Mouse (Mus musculus): Measurements from ENCODE around the gene Adam19. TPM values are rescaled to one million over a fixed set of nuclear protein-coding genes. Genes with fewer than 3 reads are reported as not detected.

The Adam19 gene
- polyA plus RNA-seq, 1 experiment: 0.07 TPM

- TF ChIP-seq GATA1 (IDR thresholded peaks at IDR 0.05; ENCODE audit: low read length) (no peak), TAL1 (IDR thresholded peaks at IDR 0.05; ENCODE audit: low read length) (no peak)
- no peaks in the 10 kb centered on the region for H3K9me3 ChIP-seq (ENCODE audit: control insufficient read depth, low read length)
- H3K4me3 ChIP-seq (replicated peaks): no peak overlapping the region
- no peaks in the 10 kb centered on the region for H3K4me1 ChIP-seq (ENCODE audit: control insufficient read depth)
- H3K36me3 ChIP-seq (ENCODE audit: control insufficient read depth): no peaks in the 10 kb centered on the region
- no peaks in the 10 kb centered on the region for H3K27me3 ChIP-seq (ENCODE audit: control insufficient read depth)
Measured at GRCm38 (mm10) chr11:46121666-46122065, 65.9 kb downstream of the Adam19 start.

GRCm38 (mm10) chr11:46122875-46123274 is 67.1 kb downstream of the Adam19 start:
- H3K27me3 ChIP-seq (ENCODE audit: control insufficient read depth): no peaks in the 10 kb centered on the region
- TF ChIP-seq GATA1 (IDR thresholded peaks at IDR 0.05; ENCODE audit: low read length) (no peak), TAL1 (IDR thresholded peaks at IDR 0.05; ENCODE audit: low read length) (no peak)

GRCm38 (mm10) chr11:46123328-46123866 is 67.6 kb downstream of the Adam19 start:
- no peaks in the 10 kb centered on the region for H3K27me3 ChIP-seq (ENCODE audit: control insufficient read depth)
- H3K4me1 ChIP-seq (ENCODE audit: control insufficient read depth): peaks cover 5% of the 10 kb centered on the region
- TF ChIP-seq GATA1 (IDR thresholded peaks at IDR 0.05; ENCODE audit: low read length) (no peak), TAL1 (IDR thresholded peaks at IDR 0.05; ENCODE audit: low read length) (no peak)
- no peak overlapping the region for H3K4me3 ChIP-seq (replicated peaks)
- no peaks in the 10 kb centered on the region for H3K36me3 ChIP-seq (ENCODE audit: control insufficient read depth)
- H3K9me3 ChIP-seq (ENCODE audit: control insufficient read depth, low read length): no peaks in the 10 kb centered on the region

More at GRCm38 (mm10) chr11:46122875-46123274, 67.1 kb downstream of the Adam19 start:
- H3K36me3 ChIP-seq (ENCODE audit: control insufficient read depth): no peaks in the 10 kb centered on the region
- no peak overlapping the region for H3K4me3 ChIP-seq (replicated peaks)
- H3K9me3 ChIP-seq (ENCODE audit: control insufficient read depth, low read length): no peaks in the 10 kb centered on the region
- H3K4me1 ChIP-seq (ENCODE audit: control insufficient read depth): peaks cover 4% of the 10 kb centered on the region

GRCm38 (mm10) chr11:46125093-46125834 is 69.5 kb downstream of the Adam19 start:
- no peak overlapping the region for H3K4me3 ChIP-seq (replicated peaks)
- H3K36me3 ChIP-seq (ENCODE audit: control insufficient read depth): no peaks in the 10 kb centered on the region
- no peak for TF ChIP-seq TAL1 (IDR thresholded peaks at IDR 0.05; ENCODE audit: low read length)
- TF ChIP-seq GATA1 (IDR thresholded peaks at IDR 0.05; ENCODE audit: low read length): no peak
- no peaks in the 10 kb centered on the region for H3K27me3 ChIP-seq (ENCODE audit: control insufficient read depth)
- H3K4me1 ChIP-seq (ENCODE audit: control insufficient read depth): peaks cover 11% of the 10 kb centered on the region
- no peaks in the 10 kb centered on the region for H3K9me3 ChIP-seq (ENCODE audit: control insufficient read depth, low read length)

GRCm38 (mm10) chr11:46125835-46126229 is 70.0 kb downstream of the Adam19 start:
- Histone ChIP-seq H3K36me3 (ENCODE audit: control insufficient read depth) (no peaks in the 10 kb centered on the region), H3K4me3 (replicated peaks) (no peak overlapping the region), H3K27me3 (ENCODE audit: control insufficient read depth) (no peaks in the 10 kb centered on the region), H3K9me3 (ENCODE audit: control insufficient read depth, low read length) (no peaks in the 10 kb centered on the region), H3K4me1 (ENCODE audit: control insufficient read depth) (peaks cover 17% of the 10 kb centered on the region)
- no peak for TF ChIP-seq TAL1 (IDR thresholded peaks at IDR 0.05; ENCODE audit: low read length)
- TF ChIP-seq GATA1 (IDR thresholded peaks at IDR 0.05; ENCODE audit: low read length): no peak

- Histone ChIP-seq H3K4me3 (replicated peaks) (no peak overlapping the region), H3K27me3 (ENCODE audit: control insufficient read depth) (no peaks in the 10 kb centered on the region), H3K9me3 (ENCODE audit: control insufficient read depth, low read length) (no peaks in the 10 kb centered on the region), H3K4me1 (ENCODE audit: control insufficient read depth) (peaks cover 22% of the 10 kb centered on the region), H3K36me3 (ENCODE audit: control insufficient read depth) (no peaks in the 10 kb centered on the region)
- no peak for TF ChIP-seq TAL1 (IDR thresholded peaks at IDR 0.05; ENCODE audit: low read length)
- TF ChIP-seq GATA1 (IDR thresholded peaks at IDR 0.05; ENCODE audit: low read length): no peak
Measured at GRCm38 (mm10) chr11:46126317-46126716, 70.5 kb downstream of the Adam19 start.

GRCm38 (mm10) chr11:46126827-46127410 is 71.1 kb downstream of the Adam19 start:
- H3K4me1 ChIP-seq (ENCODE audit: control insufficient read depth): peaks cover 28% of the 10 kb centered on the region
- no peak for TF ChIP-seq GATA1 (IDR thresholded peaks at IDR 0.05; ENCODE audit: low read length)
- TF ChIP-seq TAL1 (IDR thresholded peaks at IDR 0.05; ENCODE audit: low read length): no peak
- H3K9me3 ChIP-seq (ENCODE audit: control insufficient read depth, low read length): no peaks in the 10 kb centered on the region
- no peak overlapping the region for H3K4me3 ChIP-seq (replicated peaks)
- no peaks in the 10 kb centered on the region; the same call in 1 of the 2 replicates for H3K36me3 ChIP-seq (ENCODE audit: control insufficient read depth)
- no peaks in the 10 kb centered on the region for H3K27me3 ChIP-seq (ENCODE audit: control insufficient read depth)

GRCm38 (mm10) chr11:46127621-46128547 is 72.1 kb downstream of the Adam19 start:
- Histone ChIP-seq H3K27me3 (ENCODE audit: control insufficient read depth) (no peaks in the 10 kb centered on the region), H3K36me3 (ENCODE audit: control insufficient read depth) (no peaks in the 10 kb centered on the region; the same call in 1 of the 2 replicates), H3K9me3 (ENCODE audit: control insufficient read depth, low read length) (no peaks in the 10 kb centered on the region), H3K4me3 (replicated peaks) (no peak overlapping the region), H3K4me1 (ENCODE audit: control insufficient read depth) (peaks cover 32% of the 10 kb centered on the region)
- no peak for TF ChIP-seq GATA1 (IDR thresholded peaks at IDR 0.05; ENCODE audit: low read length)
- no peak for TF ChIP-seq TAL1 (IDR thresholded peaks at IDR 0.05; ENCODE audit: low read length)
